Mouse (Mus musculus) adipocyte (in vitro differentiated cells): ENCODE data around the gene Nrsn1.
A peak's percentile ranks its signal among the peaks of the same experiment; 100 is the strongest.
"Not testable (repeated sequence)": the region's sequence is repeated elsewhere in the genome, so short reads cannot be mapped to it uniquely, and the experiment has no call there.

Experiments
- DNase-seq: peaks from one replicate; pipeline ENCODE4 v3.0.0-alpha.2; 2016; ENCODE audit warnings: low spot score

Gene Nrsn1

DNA sequence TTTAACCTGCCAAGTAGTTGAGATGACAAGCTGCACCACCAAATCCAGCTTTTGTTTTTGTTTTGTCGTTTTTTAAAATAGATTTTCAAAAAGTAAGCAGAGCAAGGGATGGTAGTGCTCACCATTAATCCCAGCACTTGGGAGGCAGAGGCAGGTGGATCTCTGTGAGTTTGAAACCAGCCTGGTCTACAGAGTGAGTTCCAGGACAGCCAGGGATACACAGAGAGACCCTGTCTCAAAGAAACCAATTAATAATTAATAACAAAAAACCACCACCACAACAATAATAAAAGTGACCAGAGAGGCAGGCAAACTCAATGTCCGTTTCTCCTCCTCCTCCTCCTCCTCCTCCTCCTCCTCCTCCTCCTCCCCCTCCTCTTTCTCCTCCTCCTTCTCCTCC lies at the start of gene Nrsn1:
TSS of gene Nrsn1 (minus strand) at position 101 of the 400 bp plus-strand sequence.
- not testable (repeated sequence) for DNase-seq

DNA sequence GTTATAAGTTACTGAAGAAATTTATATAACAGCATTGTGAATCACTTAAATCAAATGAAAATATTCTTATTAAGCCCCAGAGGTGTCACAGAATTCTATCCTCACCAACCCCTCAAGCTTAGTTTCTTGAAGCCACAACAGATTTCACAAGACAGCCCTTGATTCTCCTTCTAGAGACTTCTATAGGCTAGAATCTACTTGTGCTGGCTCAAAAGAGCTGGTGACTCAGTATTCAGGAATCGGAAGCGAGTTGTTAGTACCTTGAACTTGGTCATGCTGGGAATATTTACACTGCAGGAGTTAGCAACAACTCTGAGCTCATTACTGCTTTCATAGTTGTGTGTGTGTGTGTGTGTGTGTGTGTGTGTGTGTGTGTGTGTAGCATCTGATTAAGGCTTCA lies 41.8 kb upstream of the Nrsn1 start:
- DNase-seq: no peak

DNA sequence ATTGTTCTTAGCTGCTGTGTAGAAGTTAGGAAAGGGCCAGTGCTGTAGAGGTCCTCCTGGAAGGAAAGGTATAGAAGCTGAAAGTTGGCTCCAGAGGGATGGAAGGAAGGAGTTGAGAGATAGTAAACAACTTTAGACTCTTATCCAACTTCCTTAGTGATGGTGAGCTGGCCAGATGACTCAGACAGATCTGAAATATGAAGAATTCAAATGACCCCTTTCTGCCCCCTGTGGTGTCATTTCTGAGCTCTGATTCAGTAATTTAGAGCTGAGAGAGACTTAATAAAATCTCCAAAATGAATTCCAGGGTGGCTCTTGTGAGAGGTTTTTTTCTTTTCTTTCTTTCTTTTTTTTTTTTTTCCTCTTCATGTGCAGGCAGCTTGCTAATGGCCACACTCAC lies 39.8 kb upstream of the Nrsn1 start:
- no peak for DNase-seq

DNA sequence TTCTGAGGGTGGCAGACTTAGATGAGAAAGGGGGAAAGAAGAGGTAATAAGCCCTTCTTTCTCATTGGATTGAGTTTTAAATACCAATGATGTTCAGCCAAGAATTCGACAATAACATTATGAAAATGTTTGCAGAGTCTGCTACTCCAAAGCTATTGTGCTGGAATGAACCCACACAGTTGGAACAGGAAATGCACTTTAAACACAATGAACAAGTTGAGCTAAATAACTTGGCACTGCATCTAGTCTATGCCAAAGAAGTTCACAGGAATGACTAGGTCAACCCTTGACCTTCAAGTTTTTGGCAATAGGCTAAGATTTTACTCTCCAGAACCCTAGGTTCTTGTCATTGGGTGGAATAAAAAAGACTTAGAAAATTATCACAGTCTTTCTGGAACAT lies 18.4 kb upstream of the Nrsn1 start:
- peak; percentile 56 for DNase-seq

DNA sequence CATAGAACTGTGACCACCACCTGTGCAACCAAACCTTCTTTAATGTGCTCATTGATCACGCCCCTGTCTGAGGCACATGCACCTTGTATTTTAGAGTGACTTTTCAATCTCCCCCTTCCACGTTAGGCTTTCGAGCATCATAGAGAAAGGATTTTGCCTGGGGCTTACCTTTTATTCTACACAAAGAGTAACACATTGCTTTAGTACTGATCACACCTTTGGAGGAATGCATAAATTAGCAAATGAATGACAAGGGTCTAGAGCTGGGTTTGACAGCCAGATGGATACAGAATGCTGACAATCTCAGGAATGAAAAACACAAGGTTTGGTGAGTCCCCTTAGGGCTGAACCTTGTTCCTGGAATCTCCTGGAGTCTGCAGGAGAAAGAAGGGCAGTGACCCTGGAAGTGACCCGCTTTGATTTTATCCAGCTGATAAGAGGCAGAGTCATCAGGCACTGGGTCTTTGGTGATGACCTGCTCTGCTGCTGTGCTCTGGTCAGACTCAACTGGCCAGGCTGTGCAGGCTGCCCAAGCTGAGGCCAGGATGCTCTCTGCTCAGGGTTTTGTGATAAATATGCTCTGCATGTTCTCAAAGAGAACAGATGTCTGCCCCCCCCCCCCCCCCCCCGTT lies 4.7 kb upstream of the Nrsn1 start:
- no peak for DNase-seq

DNA sequence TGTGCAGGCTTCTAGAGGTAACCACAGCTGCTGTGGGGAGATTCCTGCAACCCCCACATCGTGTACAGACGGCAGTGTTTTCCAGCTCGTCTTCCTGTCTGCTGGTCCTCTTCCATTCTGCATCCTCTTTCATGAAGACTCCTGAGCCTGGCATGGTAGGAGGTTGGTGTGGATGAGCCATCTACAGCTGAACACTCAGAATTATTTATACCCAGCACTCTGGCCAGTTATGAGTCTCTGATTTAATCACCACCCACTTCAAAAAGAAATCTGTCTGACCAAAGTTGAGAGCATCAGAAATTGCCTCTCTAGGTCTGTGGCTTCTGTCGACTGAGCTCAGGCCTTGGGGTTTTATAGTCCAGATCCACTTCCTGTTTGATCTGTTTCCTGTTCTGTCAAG lies 1.9 kb upstream of the Nrsn1 start:
- DNase-seq: no peak

DNA sequence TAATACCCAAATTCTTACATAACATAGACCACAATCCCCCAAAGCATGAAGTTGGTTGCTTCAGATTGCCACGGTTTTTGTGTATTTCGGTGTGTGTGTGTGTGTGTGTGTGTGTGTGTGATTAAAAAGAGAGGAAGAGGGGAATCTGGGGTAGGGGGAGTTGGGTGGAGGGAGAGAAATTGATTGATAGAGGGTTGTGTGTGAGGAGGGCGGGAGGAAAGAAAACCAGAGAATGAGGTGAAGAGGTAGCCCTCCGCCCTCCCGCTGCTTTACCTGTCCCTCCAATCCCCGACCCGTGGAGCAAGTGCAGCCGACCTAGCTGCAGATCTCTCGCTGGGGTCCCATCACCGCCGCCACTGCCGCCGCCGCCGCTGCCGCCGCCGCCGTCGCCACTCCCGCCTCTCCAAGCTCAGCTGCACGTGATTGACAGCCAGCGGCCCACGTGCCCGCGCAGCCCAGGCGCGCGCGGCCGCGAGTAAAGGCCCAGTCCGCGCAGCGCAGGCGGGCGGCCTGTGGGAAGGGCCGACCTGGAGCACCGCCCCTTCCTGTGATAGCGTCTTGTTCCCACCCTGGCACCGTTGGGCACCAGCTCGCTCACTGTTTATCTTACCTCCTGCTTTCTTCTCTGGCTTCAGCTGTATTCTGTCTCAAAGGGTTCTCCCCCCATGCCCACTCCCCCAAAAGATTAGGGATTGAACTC lies 583 bp downstream of the Nrsn1 start:
- no peak for DNase-seq

DNA sequence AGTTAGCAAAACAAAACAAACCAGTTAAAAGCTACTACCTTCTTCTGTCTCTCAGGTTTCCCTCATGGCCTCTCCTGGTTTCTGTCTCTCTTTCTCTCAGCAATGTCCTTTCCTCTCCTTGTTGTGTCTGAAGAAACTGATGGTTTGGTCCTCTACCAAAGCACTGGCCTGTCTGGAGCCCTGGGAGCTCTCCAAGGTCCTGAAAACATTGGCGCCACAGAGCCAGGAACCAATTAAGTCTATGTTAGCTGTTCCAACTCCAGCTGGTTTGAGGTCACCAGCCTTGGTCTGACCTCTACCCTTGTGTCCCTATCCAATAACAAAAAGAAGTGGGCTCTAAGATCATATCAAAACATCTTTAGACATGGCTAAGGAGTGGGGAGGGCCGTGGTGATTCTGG lies 1.3 kb downstream of the Nrsn1 start:
- peak; percentile 74 for DNase-seq

DNA sequence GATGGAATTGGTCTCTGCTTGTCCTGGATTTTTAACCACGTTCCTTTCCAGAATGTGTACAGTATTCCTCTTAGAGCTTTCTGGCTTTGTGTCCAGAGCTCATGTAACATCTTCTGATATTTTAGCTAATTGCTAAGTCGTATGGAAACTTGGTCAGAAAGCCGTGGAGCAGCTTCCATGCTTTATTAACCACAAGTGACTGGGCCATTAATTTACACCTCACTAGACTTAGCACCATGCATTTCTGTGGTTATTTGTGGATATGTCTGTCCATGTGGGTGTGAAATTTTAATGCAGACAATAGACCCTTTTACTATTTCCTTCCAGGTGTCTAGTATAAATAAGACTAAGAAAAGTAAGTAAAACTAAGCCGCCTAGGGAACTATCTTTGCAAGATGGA lies 7.6 kb downstream of the Nrsn1 start:
- DNase-seq: no peak

DNA sequence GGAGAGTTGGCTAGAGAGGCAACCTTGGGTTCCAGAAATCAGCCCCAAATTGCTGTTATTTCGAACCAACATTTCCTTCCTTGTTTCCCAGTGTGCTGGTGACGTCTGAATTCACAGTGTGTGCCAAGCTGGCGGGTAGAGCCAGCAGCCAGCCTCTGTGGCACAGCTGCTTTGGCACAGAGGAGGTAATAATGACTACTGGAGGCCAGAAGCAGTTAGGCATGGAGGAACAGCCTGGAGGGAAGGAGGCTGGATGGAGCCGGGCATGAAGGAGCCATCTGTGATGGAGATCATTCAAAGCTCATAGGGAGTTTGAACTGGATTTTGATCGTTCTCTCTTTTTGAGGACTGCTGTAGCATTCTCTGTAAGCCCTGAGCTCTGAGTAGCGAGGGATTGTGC lies 12.7 kb downstream of the Nrsn1 start:
- no peak for DNase-seq

DNA sequence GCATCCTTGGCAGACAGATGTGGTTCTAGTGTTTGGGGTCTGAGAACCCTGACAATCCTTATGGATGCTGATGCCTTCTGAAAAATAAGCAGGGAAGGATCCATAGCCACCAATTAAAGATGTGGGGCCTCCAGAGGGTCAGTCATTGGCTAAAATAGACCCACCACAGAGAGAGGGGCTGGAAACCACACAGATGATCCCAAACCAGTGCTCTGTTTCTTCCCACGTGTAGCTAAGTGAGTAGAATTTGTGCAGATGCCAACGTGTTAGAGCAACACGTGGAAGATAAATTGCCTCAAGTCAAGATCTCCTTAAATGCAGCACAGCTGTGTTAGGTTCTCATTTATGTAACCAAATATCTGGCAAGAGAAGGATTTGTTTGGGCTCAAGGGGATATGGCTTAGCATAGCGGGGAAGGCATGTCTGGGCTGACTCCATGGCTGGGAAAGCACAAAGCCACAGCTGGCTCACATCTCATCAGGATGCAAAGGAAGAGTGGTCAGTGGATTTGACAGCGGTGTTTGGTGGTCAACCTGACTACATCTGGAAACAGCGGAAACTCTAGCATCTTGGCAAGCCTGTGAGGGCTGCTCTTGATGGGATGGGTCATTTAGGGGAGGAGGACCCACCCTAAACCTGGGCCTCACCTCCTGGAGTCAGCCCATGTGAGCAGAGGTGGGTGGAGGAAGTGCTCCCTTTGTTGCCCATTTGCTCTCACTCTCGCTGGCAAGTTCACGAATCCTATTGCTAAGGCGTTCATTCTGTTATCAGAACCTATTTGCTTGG lies 15.6 kb downstream of the Nrsn1 start:
- DNase-seq: peak; percentile 8

DNA sequence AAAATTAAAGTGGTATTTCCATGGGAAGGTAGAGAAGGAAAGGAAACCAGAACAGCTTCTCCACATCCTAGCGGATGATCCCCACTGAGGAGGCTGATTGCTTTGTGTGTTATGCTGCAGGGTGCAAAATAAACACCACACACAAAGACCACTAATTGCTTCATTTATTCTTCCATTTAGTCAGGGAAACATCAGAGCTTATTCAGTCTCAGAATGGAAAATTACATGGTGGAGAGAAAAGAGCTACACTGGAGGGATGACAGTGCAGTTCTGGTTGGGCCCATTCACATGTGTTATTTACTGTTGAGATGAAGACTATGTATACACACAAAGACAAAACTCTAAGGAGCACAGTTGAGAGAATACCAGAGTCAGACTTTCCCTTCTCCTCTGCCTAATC lies 18.4 kb downstream of the Nrsn1 start:
- DNase-seq: no peak

DNA sequence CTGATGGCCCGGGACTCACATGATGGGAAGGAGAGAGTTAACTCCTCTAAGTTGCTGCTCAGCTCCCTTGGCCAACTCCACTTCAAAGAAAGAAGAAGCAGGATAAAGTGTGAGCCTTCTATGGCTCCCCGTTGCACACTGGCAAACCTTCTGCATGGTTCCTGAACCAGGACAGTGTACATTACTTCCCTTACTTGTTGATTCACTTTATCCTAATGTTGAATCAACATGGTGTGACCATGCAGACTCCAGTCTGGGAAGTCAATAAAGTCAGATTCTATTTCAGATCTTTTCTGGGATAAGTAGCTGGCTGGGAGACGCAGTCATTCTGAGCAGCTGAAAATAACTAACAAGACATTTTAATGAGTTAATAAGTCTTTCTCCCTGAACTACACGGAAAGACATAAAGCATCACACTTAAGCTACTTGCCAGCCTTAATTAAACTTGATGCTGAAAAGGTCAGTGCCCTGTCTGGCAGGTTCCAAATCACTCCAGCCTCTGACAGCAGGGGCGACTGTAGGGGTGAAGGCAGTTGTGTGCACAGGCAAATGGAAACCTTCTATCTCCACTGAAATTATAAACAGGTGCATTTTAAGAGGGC lies 50.0 kb downstream of the Nrsn1 start:
- no peak for DNase-seq

DNA sequence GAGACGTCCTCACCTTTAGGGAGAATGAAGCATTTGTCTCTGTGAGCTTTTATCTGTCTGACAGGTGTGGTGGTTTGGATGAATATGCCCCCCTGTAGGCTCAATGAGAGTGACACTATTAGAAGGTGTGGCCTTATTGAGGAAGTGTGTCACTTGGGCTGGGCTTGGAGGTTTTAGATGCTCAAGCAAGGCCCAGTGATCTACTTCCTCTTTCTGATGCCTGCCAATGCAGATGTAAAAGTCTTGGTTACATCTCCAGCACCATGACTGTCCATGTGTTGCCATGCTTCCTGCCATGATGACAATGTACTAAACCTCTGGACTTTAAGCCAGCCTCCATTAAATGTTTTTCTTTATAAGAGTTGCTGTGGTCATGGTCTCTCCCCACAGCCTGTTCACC lies 51.9 kb downstream of the Nrsn1 start:
- no peak for DNase-seq

DNA sequence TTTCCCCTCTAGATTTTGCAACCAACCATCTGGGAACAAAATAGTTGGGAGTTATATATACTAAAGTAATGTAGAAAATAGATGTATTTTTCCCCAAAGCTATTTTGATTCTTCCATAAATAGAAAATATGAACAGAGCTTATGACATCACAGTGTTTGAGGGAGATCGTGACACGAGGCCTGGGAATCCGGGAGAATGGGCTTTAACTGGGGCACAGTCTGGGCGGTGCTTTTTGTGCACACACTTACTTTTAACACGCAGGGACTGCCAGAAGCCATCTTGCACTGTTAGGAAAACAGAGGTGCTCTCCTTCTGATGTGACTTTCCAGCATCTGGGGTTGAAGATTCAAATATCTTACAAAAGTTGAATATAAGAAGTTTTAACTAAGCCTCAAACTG lies 63.4 kb downstream of the Nrsn1 start:
- DNase-seq: no peak
